Mouse (Mus musculus): ENCODE data around the gene Cd27.
"Not testable (repeated sequence)": the region's sequence is repeated elsewhere in the genome, so short reads cannot be mapped to it uniquely, and the experiment has no call there.

GRCm38 (mm10) chr6:125266600-125266999 is 29.8 kb upstream of the Cd27 start:
- not testable (repeated sequence) for TF ChIP-seq CTCF (IDR thresholded peaks at IDR 0.05; ENCODE audit: low read depth, low read length); GATA1 (IDR thresholded peaks at IDR 0.05; ENCODE audit: borderline replicate concordance, low read length)

Measured in G1E (cell line).